Mouse (Mus musculus) activated CD4-positive, CD25-positive, alpha-beta regulatory T cell (primary cell): Measurements from ENCODE around the gene Phb. TPM values are rescaled to one million over a fixed set of nuclear protein-coding genes. Genes with fewer than 3 reads are reported as not detected.

Experiments used
- polyA plus RNA-seq, 2 experiments: library from polyadenylated mRNA; unstranded; fragments of 100-300 nt; shearing (Covaris generic); gene quantifications; one replicate each; pipeline ENCODE4 v1.2.1; 2017

Gene Phb
- polyA plus RNA-seq = 10 to 100 TPM; 68.9 to 91.2 TPM

GRCm38 (mm10) chr11:95666529-95667149 is at the start of gene Phb:
TSS of gene Phb (plus strand) at chr11:95666957.

GRCm38 (mm10) chr11:95712563-95713224 is 45.9 kb downstream of the Phb start, which contains the start of gene Zfp652:
TSS of gene Zfp652 (plus strand) at chr11:95712673.

GRCm38 (mm10) chr11:95723287-95723686 is 56.5 kb downstream of the Phb start, which contains the start of gene B130006D01Rik:
TSS of gene B130006D01Rik (plus strand) at chr11:95723587.

Other genes starting within 250 kb of the Phb start
- not detected for gene Nxph3, start 152.4 kb upstream of the Phb start, polyA plus RNA-seq
- not detected for gene Ngfr, start 79.2 kb upstream of the Phb start, polyA plus RNA-seq
- 10 to 100 TPM; 11.5 to 15.5 TPM for gene Zfp652, start 45.7 kb downstream of the Phb start, polyA plus RNA-seq
- 1 to 10 TPM in 1 of 2 experiments, under 1 TPM in 1; 0.89 to 3.8 TPM for gene B130006D01Rik, start 56.6 kb downstream of the Phb start, polyA plus RNA-seq
- gene Phospho1, start 157.5 kb downstream of the Phb start, polyA plus RNA-seq = not detected
- gene Gngt2, start 170.3 kb downstream of the Phb start, polyA plus RNA-seq = 10 to 100 TPM; 42.0 to 50.9 TPM
- 10 to 100 TPM; 52.5 to 78.8 TPM for gene Abi3, start 175.5 kb downstream of the Phb start, polyA plus RNA-seq
- under 1 TPM in 1 of 2 experiments, not detected in 1; 0.23 TPM for gene B4galnt2, start 247.9 kb downstream of the Phb start, polyA plus RNA-seq